Mouse (Mus musculus) lung, postnatal 0 days (tissue): Measurements from ENCODE around the gene Pkig.

Source experiments
- CTCF ChIP-seq: IDR thresholded peaks from 2 replicates; pipeline ENCODE4 v1.5.1; 2016; ENCODE audit warnings: antibody characterized with exemption, mild to moderate bottlenecking
- EP300 ChIP-seq: IDR thresholded peaks from 2 replicates; pipeline ENCODE4 v1.6.1; 2016; ENCODE audit warnings: antibody characterized with exemption, mild to moderate bottlenecking, control low read depth

- no peak for TF ChIP-seq CTCF
- TF ChIP-seq EP300, result no peak
Observed at GRCm38 (mm10) chr2:163708321-163708720, 50.1 kb downstream of the Pkig start.
